Mouse (Mus musculus) hematopoietic stem cell, adult 5-6 weeks (primary cell): ENCODE data around the gene Hnrnpa1. TPM values are rescaled to one million over a fixed set of nuclear protein-coding genes. Genes with fewer than 3 reads are reported as not detected.
A peak's percentile ranks its signal among the peaks of the same experiment; 100 is the strongest.

Source experiments
- ATAC-seq, 2 experiments: fragments of 125-278 bp in 1 of 2; replicated peaks in 1 of 2; 2 replicates each; pipeline ENCODE4 v1.8.0; 2016 to 2017; ENCODE audit warnings: inconsistent platforms in 2 of 2, mild to moderate bottlenecking in 2 of 2, moderate number of reproducible peaks in 2 of 2, low read depth in 1 of 2, moderate TSS enrichment in 1 of 2; ENCODE audit not compliant: low FRiP score in 2 of 2, poor library complexity in 2 of 2, severe bottlenecking in 2 of 2, insufficient read depth in 1 of 2, low TSS enrichment in 1 of 2
- total RNA-seq: library from RNA; stranded (forward); fragments of 172-1452, 232-1000 nt; gene quantifications from 2 replicates; pipeline ENCODE4 v1.2.3, GENCODE M21; 2017

Hnrnpa1 gene
- total RNA-seq, 1 experiment from 2014 or later, result 2,732 TPM

- no peak for ATAC-seq
These were observed 50.6 kb downstream of the Hnrnpa1 start for GRCm38 (mm10) chr15:103290843-103291242.

GRCm38 (mm10) chr15:103292673-103293345 lies 52.6 kb downstream of the Hnrnpa1 start:
- ATAC-seq, result no peak

- ATAC-seq, result no peak
These were observed 53.1 kb downstream of the Hnrnpa1 start for GRCm38 (mm10) chr15:103293375-103293774.

- ATAC-seq, result no peak
These were observed 54.4 kb downstream of the Hnrnpa1 start for GRCm38 (mm10) chr15:103294649-103295048.

GRCm38 (mm10) chr15:103295851-103296250 lies 55.6 kb downstream of the Hnrnpa1 start:
- peak; percentile 72 to 84; a peak in 3 of 4 replicates for ATAC-seq

Other genes with a start within 250 kb of the Hnrnpa1 start
- not detected in 2 replicates for gene Hoxc8, start 249.8 kb upstream of the Hnrnpa1 start, total RNA-seq
- not detected in 2 replicates for gene Hoxc6, start 242.2 kb upstream of the Hnrnpa1 start, total RNA-seq
- gene Hoxc4, start 221.5 kb upstream of the Hnrnpa1 start, total RNA-seq, result 0.69 TPM in 1 of 2 replicates, not detected in the other
- gene Smug1, start 73.3 kb upstream of the Hnrnpa1 start, total RNA-seq, result 3.7 and 6.1 TPM in 2 replicates
- gene Cbx5, start 616 bp upstream of the Hnrnpa1 start, total RNA-seq, result 211 and 226 TPM in 2 replicates
- gene Nfe2, start 18.0 kb downstream of the Hnrnpa1 start, total RNA-seq, result 198 and 245 TPM in 2 replicates
- gene Copz1, start 32.3 kb downstream of the Hnrnpa1 start, total RNA-seq, result 59.5 and 76.0 TPM in 2 replicates
- gene Gpr84, start 70.2 kb downstream of the Hnrnpa1 start, total RNA-seq, result 1.3 and 2.1 TPM in 2 replicates
- 2.7 and 3.9 TPM in 2 replicates for gene Zfp385a, start 99.7 kb downstream of the Hnrnpa1 start, total RNA-seq
- gene Itga5, start 126.3 kb downstream of the Hnrnpa1 start, total RNA-seq, result 10.3 and 11.7 TPM in 2 replicates
- not detected in 2 replicates for gene Gtsf1, start 190.0 kb downstream of the Hnrnpa1 start, total RNA-seq
- gene Gtsf2, start 208.0 kb downstream of the Hnrnpa1 start, total RNA-seq, result not detected in 2 replicates
- 130 and 158 TPM in 2 replicates for gene Nckap1l, start 213.4 kb downstream of the Hnrnpa1 start, total RNA-seq